Mouse (Mus musculus) olfactory bulb, adult 2 months (tissue): ENCODE measurements at regions not wholly inside any gene's neighbourhood (a gene's known extent, or its start where the extent isn't known, plus 50 kb on each side); places are given as distances from the start of the nearest gene placed in this dataset.

Experiments
- H3K27ac ChIP-seq: fragments of 200-500 bp; 2 replicates; pipeline ENCODE4 v1.5.1; 2012; ENCODE audit warnings: low read depth, low read length; ENCODE audit not compliant: insufficient read depth
- H3K4me1 ChIP-seq: fragments of 200-500 bp; 2 replicates; pipeline ENCODE4 v1.6.1; 2012; ENCODE audit warnings: low read length; ENCODE audit not compliant: control insufficient read depth, insufficient read depth
- H3K4me3 ChIP-seq: fragments of 200-500 bp; 2 replicates; pipeline ENCODE4 v1.5.1; 2012; ENCODE audit warnings: mild to moderate bottlenecking, low read depth, low read length, moderate library complexity; ENCODE audit not compliant: insufficient read depth
- CTCF ChIP-seq: fragments of 200-500 bp; IDR thresholded peaks from 2 replicates; pipeline ENCODE4 v1.5.1; 2012; ENCODE audit warnings: low read depth, mild to moderate bottlenecking, low read length, moderate library complexity; ENCODE audit not compliant: insufficient read depth
- POLR2A ChIP-seq: fragments of 200-500 bp; IDR thresholded peaks from 2 replicates; pipeline ENCODE4 v1.6.1; 2012; ENCODE audit warnings: mild to moderate bottlenecking, low read depth, low read length, moderate library complexity; ENCODE audit not compliant: insufficient read depth
- WGBS: fragments of 180-500 bp; shearing (Covaris S2); methylation state at CpG from one replicate; pipeline ENCODE4 v1.1.7; 2018; 5-methylcytosine and 5-hydroxymethylcytosine counted together

- peaks cover 7% of the 10 kb centered on the region for H3K4me1 ChIP-seq
- WGBS: 58% methylated on average over 6 of the region's 6 CpGs
- TF ChIP-seq CTCF (no peak), POLR2A (no peak)
- H3K27ac ChIP-seq: no peak overlapping the region
- H3K4me3 ChIP-seq: no peak overlapping the region
Observed at GRCm38 (mm10) chr10:17333676-17334075, 389.3 kb upstream of the Cited2 start.

- Histone ChIP-seq H3K4me3 (no peak overlapping the region), H3K27ac (no peak overlapping the region), H3K4me1 (peaks cover 4% of the 10 kb centered on the region; the same call in 1 of the 2 replicates)
- 88% methylated on average over 2 of the region's 2 CpGs for WGBS
- TF ChIP-seq POLR2A: no peak
- TF ChIP-seq CTCF: no peak
Observed at GRCm38 (mm10) chr10:17337217-17337616, 385.8 kb upstream of the Cited2 start.

GRCm38 (mm10) chr10:17343829-17344228, 379.2 kb upstream of the Cited2 start:
- Histone ChIP-seq H3K4me3 (no peak overlapping the region), H3K4me1 (no peaks in the 10 kb centered on the region), H3K27ac (no peak overlapping the region)
- WGBS: 92% methylated on average over 1 of the region's 1 CpGs
- TF ChIP-seq CTCF (no peak), POLR2A (no peak)

- WGBS: 74% methylated on average over 14 of the region's 14 CpGs
- Histone ChIP-seq H3K4me1 (no peaks in the 10 kb centered on the region), H3K27ac (no peak overlapping the region), H3K4me3 (no peak overlapping the region)
- TF ChIP-seq POLR2A (no peak), CTCF (no peak)
Observed at GRCm38 (mm10) chr10:17352202-17352994, 370.6 kb upstream of the Cited2 start.

- Histone ChIP-seq H3K4me3 (no peak overlapping the region), H3K27ac (no peak overlapping the region), H3K4me1 (no peaks in the 10 kb centered on the region)
- WGBS: 35% methylated on average over 4 of the region's 4 CpGs
- no peak for TF ChIP-seq CTCF
- TF ChIP-seq POLR2A: no peak
Observed at GRCm38 (mm10) chr10:17355476-17355875, 367.5 kb upstream of the Cited2 start.

GRCm38 (mm10) chr10:17356041-17356440, 367.0 kb upstream of the Cited2 start:
- H3K4me1 ChIP-seq: no peaks in the 10 kb centered on the region
- no peak for TF ChIP-seq POLR2A
- no peak for TF ChIP-seq CTCF
- 71% methylated on average over 3 of the region's 3 CpGs for WGBS

GRCm38 (mm10) chr10:17362643-17363042, 360.4 kb upstream of the Cited2 start:
- WGBS: 69% methylated on average over 3 of the region's 3 CpGs
- Histone ChIP-seq H3K27ac (no peak overlapping the region), H3K4me1 (peaks cover 2% of the 10 kb centered on the region; the same call in 1 of the 2 replicates), H3K4me3 (no peak overlapping the region)
- TF ChIP-seq POLR2A (no peak), CTCF (no peak)

More at GRCm38 (mm10) chr10:17356041-17356440, 367.0 kb upstream of the Cited2 start:
- no peak overlapping the region for H3K27ac ChIP-seq
- H3K4me3 ChIP-seq: no peak overlapping the region

- Histone ChIP-seq H3K4me1 (peaks cover 2% of the 10 kb centered on the region; the same call in 1 of the 2 replicates), H3K27ac (peak overlapping the region; percentile 12; the same call in 1 of the 2 replicates), H3K4me3 (no peak overlapping the region)
- no peak for TF ChIP-seq CTCF
- TF ChIP-seq POLR2A: no peak
- WGBS: 72% methylated on average over 3 of the region's 3 CpGs
Observed at GRCm38 (mm10) chr10:17366042-17366740, 356.8 kb upstream of the Cited2 start.

GRCm38 (mm10) chr10:17367026-17367425, 356.0 kb upstream of the Cited2 start:
- Histone ChIP-seq H3K27ac (peak overlapping the region; percentile 81), H3K4me3 (no peak overlapping the region), H3K4me1 (peaks cover 2% of the 10 kb centered on the region; the same call in 1 of the 2 replicates)
- WGBS: 3% methylated on average over 5 of the region's 5 CpGs
- TF ChIP-seq POLR2A (no peak), CTCF (no peak)
